Mouse (Mus musculus): Measurements from ENCODE around the gene Nsun2.
"Not testable (repeated sequence)": the region's sequence is repeated elsewhere in the genome, so short reads cannot be mapped to it uniquely, and the experiment has no call there.

Nsun2 gene

DNA sequence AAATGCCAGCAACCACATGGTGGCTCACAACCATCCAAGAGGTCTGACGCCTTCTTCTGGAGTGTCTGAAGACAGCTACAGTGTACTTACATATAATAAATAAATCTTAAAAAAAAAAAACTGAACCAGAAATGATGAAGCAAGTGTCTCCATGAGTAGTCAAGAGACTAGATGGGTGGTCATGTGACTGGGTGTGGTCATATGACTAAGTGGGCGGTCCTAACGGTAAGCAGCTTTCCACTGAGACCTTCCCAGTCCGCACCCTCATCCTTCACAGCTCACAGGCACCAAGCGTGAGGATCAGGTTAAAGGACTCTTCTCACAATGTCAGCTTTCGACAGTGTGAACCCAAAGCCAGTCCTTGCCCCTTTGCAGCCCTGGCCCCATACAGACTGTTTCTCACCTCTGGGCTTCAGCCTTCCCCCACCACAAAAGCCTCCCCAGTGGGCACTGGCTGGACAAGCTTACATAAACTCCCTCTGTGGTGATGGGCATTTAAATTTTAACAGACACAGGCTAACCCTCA, 22.5 kb downstream of the Nsun2 start:
- DNase-seq = no peak

DNA sequence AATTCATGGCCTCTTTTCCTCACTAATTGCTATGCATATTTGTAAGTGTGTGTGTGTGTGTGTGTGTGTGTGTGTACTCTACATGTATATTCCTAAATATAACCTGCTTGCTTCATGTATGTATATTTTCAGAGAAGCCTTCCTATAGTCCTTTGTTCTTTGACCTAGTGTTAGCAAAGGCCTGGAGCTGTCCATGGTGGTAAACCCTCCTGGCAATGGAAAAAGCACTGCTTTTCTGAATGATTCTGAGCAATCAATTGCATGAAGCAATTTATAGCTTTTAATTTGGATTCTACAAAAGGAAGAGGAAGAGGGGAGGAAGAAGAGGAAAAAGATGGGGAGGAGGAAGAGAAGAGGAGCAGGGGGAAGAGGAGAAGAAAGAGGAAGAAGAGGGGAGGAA, 23.2 kb downstream of the Nsun2 start:
- no peak for DNase-seq

DNA sequence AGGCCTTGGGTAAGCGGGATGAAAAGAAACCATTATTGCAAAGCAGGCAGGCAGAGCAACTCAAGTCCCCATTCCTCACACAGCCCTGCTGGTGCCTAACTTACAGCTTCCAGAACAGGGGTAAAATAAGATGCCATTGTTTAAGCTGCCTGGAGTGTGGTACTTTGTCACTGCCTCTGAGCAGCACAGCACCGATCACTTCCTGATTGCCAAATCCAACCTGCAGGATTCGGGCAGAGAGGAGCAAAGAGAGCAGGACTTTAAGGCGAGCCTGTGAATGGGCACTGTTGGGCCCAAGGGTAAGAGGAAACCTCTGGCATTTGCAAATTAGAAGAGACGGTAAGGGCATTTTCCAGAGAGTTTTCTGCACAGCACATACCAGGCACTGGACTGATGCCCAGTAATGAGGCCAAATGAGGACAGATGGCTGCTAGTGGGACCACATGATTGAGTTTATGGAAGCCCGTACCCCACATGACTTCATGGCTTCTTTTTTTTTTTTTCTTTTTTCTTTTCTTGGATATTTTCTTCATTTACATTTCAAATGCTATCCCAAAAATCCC, 24.6 kb downstream of the Nsun2 start:
- no peak for DNase-seq

DNA sequence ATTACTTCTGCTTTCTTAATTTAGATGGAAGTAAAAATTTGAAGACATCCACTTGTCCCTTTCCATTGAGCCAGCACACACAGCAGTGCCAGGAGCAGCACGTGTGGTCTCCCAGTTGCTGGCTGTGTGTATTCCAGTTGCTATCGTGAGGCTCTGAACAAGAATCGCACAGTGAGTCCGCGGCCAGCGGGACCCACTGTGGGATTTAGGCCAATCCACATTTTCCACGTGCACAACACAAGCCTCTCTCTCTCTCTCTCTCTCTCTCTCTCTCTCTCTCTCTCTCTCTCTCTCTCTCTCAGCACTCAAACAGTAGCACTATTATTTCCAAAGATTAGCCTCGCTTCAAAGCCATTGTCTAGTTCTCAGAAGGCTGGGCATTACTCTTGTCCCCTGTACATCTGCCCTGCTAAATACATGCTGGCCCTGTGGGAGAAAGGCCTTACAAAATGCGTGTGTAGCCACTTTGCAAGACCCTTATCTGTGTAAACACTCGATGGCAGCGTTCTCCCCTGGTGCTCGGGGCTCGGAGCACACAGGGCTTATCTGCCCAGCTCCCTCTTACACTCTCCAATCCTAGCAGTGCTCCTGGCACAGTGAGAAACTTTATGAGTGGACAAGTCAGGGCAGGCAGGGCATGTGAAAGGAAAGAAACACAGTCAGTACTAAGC, 25.9 kb downstream of the Nsun2 start:
- DNase-seq = no peak

DNA sequence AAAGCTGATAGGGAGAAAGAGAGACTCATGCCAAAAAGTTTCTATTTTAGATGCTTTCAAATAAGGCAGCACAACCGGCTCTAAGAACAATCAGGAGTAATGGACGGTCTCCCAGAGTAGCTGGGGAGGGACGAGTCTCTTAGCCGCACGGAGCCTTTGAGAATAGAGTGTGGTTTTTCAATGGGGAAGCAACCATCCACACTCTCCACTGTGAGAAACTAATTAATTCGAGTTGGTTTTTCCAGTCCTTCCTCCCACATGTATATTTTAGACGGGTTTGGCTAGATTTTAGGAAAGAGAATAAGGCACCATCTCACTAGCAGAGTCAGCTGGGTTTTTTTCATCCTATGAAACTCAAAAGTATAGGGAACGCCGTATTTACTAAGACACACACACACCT, 28.5 kb downstream of the Nsun2 start:
- no peak for DNase-seq

- DNase-seq = no peak
These were observed 29.4 kb downstream of the Nsun2 start for GRCm38 (mm10) chr13:69562654-69563574.

- no peak for DNase-seq
These were observed 30.4 kb downstream of the Nsun2 start for GRCm38 (mm10) chr13:69563905-69564304.

DNA sequence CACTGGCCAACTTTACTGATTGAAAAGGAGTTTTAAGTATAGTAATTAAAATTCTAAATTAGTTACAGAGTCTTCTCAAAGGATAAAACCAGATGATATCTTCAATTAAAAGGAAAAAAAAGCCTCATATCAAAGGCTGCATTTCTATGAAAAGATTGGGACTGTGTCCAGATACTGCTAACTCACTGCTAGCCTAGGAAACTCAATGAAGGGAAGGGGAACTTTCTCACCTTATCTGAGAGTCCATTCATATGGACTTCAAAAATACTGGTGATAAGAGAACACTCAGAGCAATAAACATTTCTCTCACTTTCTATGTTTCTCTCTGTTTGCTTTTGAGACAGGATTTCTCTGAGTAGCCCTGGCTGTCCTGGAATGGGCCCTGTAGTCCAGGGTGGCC, 31.0 kb downstream of the Nsun2 start:
- no peak for DNase-seq

- DNase-seq = not testable (repeated sequence)
These were observed 31.9 kb downstream of the Nsun2 start for GRCm38 (mm10) chr13:69565401-69565800.

- no peak for DNase-seq
These were observed 35.7 kb downstream of the Nsun2 start for GRCm38 (mm10) chr13:69569201-69569600.

GRCm38 (mm10) chr13:69572594-69572993, 39.0 kb downstream of the Nsun2 start:
- DNase-seq = no peak

DNA sequence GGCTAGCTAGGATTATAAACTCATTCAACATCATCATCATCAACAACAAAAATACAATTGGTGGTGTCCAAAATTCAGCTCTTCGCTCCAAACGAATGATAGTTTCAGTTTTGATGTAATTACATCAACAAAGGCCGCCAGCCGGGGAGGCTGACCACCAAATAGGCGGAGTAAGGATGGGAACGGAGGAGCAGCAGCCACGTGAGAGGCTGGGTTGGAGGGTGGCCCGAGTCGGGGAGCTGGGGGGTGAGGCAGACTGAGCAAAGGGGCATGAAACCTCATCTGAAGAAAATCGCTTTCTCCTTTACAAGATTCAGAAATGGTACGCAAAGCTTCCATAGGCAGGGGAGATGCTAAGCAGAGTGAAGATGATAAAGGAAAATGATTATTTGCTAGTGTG, 43.1 kb downstream of the Nsun2 start:
- DNase-seq = no peak

GRCm38 (mm10) chr13:69577181-69577834, 43.8 kb downstream of the Nsun2 start:
- DNase-seq = no peak

GRCm38 (mm10) chr13:69582411-69582810, 48.9 kb downstream of the Nsun2 start:
- no peak for DNase-seq

DNA sequence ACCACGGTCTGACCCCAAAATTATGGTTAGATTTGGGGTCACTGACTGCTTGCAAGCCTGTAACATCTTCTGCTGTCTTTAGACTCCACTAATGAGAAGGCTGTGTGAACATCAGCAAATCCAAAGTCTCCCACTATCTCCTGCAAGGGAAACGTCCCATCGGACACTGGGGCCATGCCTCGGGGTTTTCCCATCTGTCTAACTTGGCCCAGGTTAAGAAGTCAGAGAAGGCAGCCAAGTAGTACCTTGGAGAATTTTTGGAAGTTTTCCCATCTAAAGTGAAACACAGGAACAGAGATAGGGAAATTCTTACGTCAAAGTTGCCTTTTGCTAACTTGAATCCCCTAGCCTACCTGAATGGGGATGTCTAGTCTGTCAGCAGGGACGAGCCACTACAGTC, 50.0 kb downstream of the Nsun2 start:
- DNase-seq = no peak

GRCm38 (mm10) chr13:69585828-69586227, 52.3 kb downstream of the Nsun2 start:
- no peak for DNase-seq

- no peak for DNase-seq
These were observed 52.8 kb downstream of the Nsun2 start for GRCm38 (mm10) chr13:69586337-69586736.

DNA sequence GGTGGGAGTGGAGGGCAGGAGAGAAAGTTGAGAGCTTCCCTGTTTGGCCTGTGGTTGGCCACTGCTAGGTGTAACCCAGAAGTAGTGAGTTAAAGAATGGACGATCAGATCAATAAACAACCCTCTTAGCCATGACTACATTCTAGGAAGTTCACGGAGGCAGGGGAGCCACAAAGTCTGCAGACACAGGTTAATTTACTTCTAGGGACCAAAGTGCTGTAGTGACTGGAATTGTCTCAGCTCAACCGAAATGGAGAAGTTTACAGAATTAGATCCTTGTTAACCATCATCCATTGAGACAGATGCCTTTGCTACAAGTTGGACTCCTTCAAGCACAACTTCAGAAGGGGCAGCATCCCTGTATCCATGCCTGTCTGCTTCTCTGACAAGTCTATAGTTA, 54.3 kb downstream of the Nsun2 start:
- DNase-seq = no peak

DNA sequence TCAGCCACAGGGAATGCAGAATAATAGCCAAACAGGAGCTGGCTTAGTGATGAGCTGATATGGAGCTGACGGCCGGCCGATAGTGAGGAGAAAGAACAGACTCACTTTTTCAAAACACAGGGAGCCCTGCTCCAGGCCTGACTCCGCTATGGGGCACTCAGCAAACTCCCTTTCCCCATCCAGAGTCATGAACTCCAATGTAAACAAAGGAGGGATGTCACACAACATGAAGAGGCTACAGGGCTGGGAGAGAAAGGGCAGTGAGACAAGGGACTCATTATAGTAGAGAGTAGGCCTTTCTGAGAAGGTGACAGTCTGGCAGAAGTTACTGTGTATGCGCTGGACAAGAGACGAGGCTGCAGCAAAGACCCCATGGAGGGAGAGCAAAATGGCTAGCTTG, 54.7 kb downstream of the Nsun2 start:
- DNase-seq = no peak

DNA sequence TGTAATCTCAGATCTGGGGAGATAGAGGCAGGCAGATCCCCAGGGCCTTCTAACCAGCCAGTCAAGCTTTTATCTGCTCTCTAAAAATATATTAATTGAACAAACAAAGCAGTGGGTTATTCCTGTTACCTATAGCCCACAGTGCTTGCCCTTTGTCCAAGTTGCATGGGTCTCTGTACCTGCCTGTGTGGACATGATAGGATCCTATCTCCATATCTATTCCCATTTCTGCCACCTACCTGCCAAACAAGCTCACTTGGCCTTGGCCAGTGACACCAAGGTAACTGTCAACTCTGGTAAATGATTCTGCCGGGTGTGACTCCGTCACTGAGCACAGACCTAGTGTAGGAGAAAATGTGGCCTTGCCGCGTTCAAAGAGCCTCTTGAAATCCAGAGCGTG, 57.8 kb downstream of the Nsun2 start:
- DNase-seq = no peak

GRCm38 (mm10) chr13:69592226-69592625, 58.7 kb downstream of the Nsun2 start:
- no peak for DNase-seq

GRCm38 (mm10) chr13:69593453-69593852, 59.9 kb downstream of the Nsun2 start:
- no peak for DNase-seq

- no peak for DNase-seq
These were observed 61.2 kb downstream of the Nsun2 start for GRCm38 (mm10) chr13:69594577-69595256.

Measured in right cerebral cortex, adult 18-20 months (tissue).